Mouse (Mus musculus): ENCODE measurements around the gene Masp2.

Gene Masp2

DNA sequence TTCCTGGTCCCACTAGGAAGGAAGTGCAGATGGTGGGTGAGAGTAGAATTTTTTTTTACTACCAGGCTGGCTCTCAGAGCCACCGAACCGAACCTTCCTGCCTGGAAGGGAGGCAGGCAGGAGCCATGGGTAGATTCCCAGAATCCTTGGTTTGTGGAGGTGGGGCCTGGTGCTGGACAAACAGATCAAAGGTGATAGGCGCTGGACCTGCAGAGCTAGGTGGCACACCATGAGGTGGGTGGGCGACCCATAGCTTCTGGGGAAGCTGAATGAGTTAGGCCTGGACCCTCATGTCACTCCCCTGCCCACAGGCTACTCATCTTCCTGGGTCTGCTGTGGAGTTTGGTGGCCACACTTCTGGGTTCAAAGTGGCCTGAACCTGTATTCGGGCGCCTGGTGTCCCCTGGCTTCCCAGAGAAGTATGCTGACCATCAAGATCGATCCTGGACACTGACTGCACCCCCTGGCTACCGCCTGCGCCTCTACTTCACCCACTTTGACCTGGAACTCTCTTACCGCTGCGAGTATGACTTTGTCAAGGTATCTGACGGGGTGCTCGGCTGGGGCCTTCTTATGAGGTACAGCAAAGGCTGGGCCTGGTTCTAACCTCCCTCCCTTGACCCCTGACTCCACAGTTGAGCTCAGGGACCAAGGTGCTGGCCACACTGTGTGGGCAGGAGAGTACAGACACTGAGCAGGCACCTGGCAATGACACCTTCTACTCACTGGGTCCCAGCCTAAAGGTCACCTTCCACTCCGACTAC is at the start of gene Masp2:
Gene Masp2 (plus strand): TSS at position 198 of the 764 bp plus-strand sequence.
- in situ Hi-C loops (cut with MboI; ENCODE audit: low pct_unique_long_range_greater_than_20kb in 1 of 2, low sequenced_read_pairs in 2 of 2, unreplicated experiment in 1 of 2), result no loop called here

DNA sequence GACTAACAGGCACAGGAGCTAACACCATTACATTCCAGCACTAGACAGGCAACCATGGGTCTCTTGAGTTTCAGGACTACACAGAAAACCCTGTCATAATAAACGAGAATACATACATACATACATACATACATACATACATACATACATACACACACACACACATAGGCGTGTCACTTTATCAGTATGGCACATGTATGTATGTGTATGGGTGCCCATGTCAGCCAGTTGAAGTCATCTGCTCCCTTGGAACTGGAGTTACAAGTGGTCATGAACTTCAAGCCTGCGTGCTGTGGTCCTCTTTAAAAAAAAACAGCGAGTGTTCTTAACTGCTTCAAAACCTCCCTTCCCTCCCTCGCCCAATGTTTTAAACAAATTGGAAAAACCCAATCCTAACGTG is 44.6 kb upstream of the Masp2 start:
- in situ Hi-C loops (cut with MboI; ENCODE audit: low pct_unique_long_range_greater_than_20kb in 1 of 2, low sequenced_read_pairs in 2 of 2, unreplicated experiment in 1 of 2), result no loop called here

DNA sequence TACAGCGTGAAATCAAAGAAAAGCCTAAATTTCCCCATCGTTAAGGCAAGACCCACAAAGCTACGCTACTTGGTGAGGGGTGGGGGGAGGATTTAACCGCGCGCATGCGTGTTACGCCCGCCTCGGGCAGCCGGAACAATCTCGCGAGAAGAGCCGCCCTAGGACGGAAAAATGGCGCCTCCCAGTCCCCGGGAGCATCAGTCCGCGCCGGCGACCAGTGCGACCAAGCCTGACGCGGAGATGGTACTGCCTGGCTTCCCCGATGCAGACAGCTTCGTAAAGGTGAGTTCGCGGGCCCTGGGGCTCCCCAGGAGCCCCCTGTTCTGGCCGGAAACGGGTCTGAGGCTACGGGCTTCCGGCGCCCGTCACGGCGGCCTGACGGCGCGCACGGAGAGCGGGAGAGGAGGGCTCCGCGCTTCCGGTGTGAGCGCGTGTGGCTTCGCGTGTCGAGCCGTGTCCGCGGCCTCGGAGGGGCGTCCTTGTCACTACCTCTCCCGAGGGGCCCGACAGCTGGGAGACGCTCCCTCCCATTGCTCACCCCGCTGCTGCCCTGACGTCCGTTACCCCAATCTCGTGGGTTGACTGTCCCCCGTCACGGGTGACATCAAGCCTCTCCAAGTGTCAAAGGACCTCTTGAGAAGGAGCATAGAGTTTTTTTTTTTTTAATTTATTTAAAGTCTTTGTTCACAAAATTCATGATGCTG is 43.9 kb upstream of the Masp2 start, which contains the start of gene Exosc10:
Gene Exosc10 (plus strand): TSS at position 133 of the 704 bp plus-strand sequence.
- in situ Hi-C loops (cut with MboI; ENCODE audit: low pct_unique_long_range_greater_than_20kb in 1 of 2, low sequenced_read_pairs in 2 of 2, unreplicated experiment in 1 of 2), result no loop called here

DNA sequence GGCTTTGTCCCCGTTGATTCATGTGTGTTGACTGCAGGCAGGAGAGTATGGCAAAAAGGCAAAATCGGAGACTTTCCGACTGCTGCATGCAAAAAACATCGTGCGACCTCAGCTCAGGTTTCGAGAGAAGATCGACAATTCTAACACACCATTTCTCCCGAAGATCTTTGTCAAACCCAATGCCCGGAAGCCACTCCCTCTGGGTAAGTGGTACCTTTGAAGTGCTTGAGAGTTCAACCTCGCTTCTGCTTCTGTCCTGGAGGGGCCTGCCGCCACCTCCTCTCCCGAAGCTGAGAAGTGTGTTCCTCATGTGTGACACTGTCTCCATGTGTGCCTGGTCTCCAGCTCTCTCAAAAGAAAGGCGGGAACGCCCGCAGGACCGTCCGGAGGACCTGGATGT is 39.7 kb upstream of the Masp2 start:
- in situ Hi-C loops (cut with MboI; ENCODE audit: low pct_unique_long_range_greater_than_20kb in 1 of 2, low sequenced_read_pairs in 2 of 2, unreplicated experiment in 1 of 2), result no loop called here

DNA sequence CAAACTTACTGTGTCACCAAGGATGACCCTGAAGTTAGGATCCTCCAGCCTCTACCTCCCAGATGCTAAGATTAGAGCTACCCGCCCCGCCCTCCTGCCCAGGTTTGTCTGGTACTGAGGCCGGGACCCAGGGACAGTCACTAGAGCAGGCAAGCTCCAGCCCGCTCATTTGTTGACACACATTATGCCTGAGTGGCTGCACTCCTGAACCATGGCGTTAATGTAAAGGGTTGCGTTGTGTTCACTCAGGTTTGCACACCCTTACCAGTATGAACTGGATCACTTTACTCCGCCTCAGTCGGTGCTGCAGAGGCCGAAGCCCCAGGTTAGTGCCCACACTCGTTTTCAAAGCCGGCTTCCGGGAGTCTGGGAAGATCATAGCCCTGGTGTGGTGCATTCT is 38.8 kb upstream of the Masp2 start:
- in situ Hi-C loops (cut with MboI; ENCODE audit: low pct_unique_long_range_greater_than_20kb in 1 of 2, low sequenced_read_pairs in 2 of 2, unreplicated experiment in 1 of 2), result no loop called here

DNA sequence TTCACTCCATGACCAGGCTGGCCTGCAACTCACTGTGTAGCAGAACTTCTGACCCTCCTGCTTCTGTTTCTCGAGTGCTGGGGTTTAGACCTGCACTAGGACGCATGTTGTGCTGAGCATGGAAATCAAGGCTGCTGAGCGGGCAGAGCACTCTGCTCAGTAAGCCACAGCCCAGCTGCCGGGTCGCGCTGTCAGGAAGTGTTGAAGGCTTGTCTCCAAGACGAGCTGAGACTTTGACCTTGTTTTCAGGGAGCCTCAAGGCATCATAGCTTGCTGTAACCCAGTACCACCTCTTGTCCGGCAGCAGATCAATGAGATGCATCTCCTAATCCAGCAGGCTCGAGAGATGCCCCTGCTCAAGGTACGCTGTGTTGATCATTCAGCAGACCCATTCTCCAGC is 32.2 kb upstream of the Masp2 start:
- in situ Hi-C loops (cut with MboI; ENCODE audit: low pct_unique_long_range_greater_than_20kb in 1 of 2, low sequenced_read_pairs in 2 of 2, unreplicated experiment in 1 of 2), result no loop called here

DNA sequence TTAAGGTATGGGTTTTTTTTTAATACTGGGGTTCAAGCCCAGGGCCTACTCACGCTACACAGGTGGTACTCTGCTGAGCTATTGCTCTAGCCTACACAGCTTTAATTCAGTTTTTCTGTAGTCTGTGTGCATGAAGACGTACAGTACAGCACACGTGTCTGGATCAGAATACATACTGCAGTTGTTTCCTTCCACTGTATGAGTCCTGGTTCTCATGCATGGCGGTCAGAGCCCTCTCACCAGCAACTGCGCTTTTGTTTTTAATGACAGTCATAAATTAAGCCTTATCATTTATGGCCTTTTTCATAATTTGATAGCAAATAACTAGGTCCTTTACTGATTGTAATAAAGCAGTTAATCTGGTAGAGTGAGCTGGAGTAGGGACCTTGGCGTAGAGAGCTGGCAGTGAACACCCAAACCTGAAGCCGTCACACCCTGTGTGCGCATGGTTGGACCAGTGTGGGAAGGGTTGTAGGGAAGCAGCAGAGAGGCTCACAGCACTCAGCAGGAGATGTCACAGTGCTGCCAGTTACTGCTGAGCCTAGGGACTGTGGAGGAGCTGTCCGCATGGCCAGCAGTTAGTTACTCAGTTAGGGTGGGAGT is 31.6 kb upstream of the Masp2 start:
- in situ Hi-C loops (cut with MboI; ENCODE audit: low pct_unique_long_range_greater_than_20kb in 1 of 2, low sequenced_read_pairs in 2 of 2, unreplicated experiment in 1 of 2), result no loop called here

DNA sequence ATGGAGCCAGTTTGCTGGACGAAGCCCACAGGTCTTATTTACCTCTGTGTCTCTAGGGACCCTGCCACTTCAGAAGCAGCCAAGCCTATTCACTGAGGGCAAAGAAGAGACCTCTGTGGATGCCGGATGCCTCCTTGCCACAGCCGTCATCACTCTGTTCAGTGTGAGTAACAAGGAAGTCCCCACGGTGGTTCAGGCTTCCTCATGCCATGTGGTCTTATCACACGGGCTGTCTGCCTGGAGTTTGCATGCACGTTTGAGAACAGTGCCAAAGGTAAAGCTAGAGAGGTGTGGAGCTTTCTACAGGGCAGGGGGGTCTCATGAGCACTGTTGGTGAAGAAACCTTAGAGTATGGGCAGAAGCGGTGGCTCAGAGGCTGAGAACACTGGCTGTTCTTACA is 29.1 kb upstream of the Masp2 start:
- in situ Hi-C loops (cut with MboI; ENCODE audit: low pct_unique_long_range_greater_than_20kb in 1 of 2, low sequenced_read_pairs in 2 of 2, unreplicated experiment in 1 of 2), result no loop called here

DNA sequence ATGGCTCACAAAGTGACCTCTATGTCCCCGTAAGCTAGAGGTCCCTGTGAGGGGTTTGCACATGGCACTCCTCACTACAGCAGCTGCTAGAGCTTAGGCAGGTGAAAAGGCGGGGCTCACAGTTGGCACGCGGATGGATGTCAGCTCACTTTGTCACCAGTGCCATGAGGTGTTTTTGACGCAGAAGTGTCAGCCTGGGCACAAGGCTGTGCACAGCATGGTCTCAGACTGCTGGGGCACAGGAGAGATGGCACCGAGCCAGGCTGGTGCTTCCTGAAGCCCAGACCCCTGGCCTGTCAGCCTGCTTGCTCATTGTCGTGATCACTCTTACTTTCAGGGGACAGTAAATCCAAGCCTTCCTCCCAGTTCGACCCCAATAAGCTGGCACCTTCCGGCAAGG is 21.6 kb upstream of the Masp2 start:
- in situ Hi-C loops (cut with MboI; ENCODE audit: low pct_unique_long_range_greater_than_20kb in 1 of 2, low sequenced_read_pairs in 2 of 2, unreplicated experiment in 1 of 2), result loop anchor here in 1 of 2 experiments (25.0 kb wide), 1 partner anchor 543 kb away; the partner anchor contains the start of genes Clcn6 and Mthfr

DNA sequence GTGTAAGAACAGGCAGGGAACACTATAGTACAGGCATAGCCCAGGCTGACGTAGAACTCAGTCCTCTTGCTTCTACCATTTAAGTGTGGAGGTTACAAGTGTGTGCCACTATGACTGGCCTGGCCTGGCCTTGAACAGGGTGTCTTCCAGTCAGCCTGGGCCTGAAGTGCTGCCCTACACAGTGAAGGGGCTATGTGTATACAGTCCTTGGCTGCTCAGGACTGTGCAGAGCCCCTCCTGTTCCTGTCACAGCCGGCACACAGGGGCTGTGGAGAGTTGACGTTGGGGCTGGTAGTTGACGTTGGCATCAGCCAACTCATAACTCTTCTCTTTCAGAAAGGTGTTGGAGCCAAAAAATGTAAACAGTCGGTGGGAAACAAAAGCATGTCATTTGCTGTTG is 20.9 kb upstream of the Masp2 start:
- in situ Hi-C loops (cut with MboI; ENCODE audit: low pct_unique_long_range_greater_than_20kb in 1 of 2, low sequenced_read_pairs in 2 of 2, unreplicated experiment in 1 of 2), result loop anchor here in 1 of 2 experiments (25.0 kb wide), 1 partner anchor 544 kb away; the partner anchor contains the start of genes Clcn6 and Mthfr

DNA sequence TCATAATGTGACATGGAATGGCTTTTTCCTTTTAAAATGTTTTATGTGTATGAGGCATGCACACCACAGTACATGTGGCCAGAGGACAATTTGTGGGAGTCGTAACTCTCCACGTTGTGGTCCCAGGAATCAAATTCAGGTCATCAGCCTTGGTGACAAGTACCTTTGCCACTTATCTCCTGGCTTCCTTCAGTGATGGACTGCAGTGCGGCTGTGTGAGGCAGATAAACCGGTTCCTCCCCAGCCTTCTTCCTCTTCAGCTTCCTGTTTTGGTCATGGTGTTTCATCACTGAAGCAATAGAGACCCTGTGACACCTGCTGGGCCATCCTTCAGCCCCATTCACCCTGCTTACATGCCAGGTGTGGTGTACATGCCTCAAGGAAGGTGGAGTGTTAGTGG is 19.1 kb upstream of the Masp2 start:
- in situ Hi-C loops (cut with MboI; ENCODE audit: low pct_unique_long_range_greater_than_20kb in 1 of 2, low sequenced_read_pairs in 2 of 2, unreplicated experiment in 1 of 2), result loop anchor here in 1 of 2 experiments (25.0 kb wide), 1 partner anchor 546 kb away; the partner anchor contains the start of genes Clcn6 and Mthfr

DNA sequence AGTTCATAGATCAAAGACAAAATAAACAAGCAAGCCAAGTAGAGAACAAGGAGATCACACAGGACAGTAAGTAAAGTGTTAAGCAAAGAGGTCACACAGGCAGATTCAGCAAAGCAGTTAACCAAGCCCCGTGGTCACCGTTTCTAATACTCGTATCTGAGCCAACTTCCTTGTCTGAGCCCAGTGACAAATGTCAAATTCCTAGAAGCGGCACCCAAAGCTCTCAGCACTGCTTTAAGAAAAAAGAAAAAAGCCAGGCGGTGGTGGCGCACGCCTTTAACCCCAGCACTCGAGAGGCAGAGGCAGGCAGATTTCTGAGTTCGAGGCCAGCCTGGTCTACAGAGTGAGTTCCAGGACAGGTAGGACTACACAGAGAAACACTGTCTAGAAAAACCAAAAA is 15.7 kb upstream of the Masp2 start:
- in situ Hi-C loops (cut with MboI; ENCODE audit: low pct_unique_long_range_greater_than_20kb in 1 of 2, low sequenced_read_pairs in 2 of 2, unreplicated experiment in 1 of 2), result loop anchor here in 1 of 2 experiments (25.0 kb wide), 1 partner anchor 549 kb away; the partner anchor contains the start of genes Clcn6 and Mthfr

DNA sequence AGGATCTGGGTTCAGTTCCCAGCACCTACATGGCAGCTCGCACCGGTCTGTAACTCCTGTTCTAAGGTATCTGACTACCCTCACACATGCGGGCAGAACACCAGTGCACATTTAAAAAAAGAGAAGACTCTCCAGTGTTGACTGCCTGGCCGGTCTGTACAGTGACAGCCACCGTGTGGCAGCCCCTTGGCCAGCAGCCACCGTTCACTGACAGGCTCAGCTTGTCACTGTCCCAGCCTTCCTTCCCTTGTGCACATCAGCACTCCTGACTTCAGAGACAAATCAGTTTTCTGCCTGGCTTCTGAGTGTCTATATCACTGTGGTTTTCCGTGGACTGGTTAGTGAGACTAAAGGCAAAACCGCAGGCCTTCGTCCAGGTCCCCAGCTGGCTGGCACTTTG is 13.6 kb upstream of the Masp2 start:
- in situ Hi-C loops (cut with MboI; ENCODE audit: low pct_unique_long_range_greater_than_20kb in 1 of 2, low sequenced_read_pairs in 2 of 2, unreplicated experiment in 1 of 2), result loop anchor here in 1 of 2 experiments (25.0 kb wide), 1 partner anchor 551 kb away; the partner anchor contains the start of genes Clcn6 and Mthfr

DNA sequence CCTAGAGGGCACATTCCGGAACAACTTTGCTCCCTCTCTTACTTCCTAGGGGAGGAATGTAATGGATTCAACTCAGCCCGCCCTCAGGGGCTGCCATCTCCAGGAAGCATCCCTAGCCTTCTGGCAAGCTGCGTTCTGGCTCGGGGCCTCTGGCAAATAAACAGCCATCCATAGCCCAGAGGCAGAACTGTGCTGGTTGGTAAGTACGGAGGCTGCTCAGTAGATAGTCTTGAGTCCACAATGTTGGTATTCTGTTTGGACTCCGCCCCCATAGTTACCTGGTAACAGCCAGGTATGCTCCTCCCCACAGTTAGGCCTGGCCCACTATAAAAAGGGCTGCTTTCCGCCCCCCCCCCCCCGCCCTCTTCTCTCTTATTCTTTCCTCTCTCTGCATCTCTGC is 12.8 kb upstream of the Masp2 start:
- in situ Hi-C loops (cut with MboI; ENCODE audit: low pct_unique_long_range_greater_than_20kb in 1 of 2, low sequenced_read_pairs in 2 of 2, unreplicated experiment in 1 of 2), result loop anchor here in 1 of 2 experiments (25.0 kb wide), 1 partner anchor 552 kb away; the partner anchor contains the start of genes Clcn6 and Mthfr

DNA sequence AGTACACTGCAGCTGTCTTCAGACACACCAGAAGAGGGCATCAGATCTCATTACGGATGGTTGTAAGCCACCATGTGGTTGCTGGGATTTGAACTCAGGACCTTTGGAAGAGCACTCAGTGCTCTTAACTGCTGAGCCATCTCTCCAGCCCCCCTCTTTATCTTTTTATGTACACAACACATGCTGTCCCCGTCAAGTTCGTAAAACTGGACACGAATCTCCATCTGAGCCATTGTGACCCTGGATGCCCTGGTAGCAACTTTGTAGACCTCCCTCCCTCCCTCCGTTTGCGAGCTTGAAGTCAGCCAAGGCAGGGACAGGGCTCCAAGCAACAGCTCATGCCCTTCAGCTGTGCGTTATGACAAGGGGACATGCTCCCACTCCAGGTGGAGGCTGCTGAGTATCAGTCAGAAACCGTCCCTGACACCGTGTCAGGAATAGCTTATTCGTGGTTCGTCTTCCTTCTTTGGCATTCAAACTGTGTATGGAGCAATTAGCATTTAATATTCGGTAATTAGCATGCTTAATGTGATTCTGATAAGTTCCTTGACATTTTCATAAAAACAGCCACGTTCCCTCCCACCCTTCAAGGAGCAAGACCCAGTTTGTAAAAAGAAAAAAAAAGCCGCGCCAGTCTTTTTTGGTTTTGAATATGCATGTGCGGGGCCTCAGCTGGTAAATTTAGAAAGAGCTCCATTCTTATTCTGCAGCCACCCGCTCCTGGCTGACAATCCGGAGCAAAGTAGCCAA is 11.8 kb upstream of the Masp2 start:
- in situ Hi-C loops (cut with MboI; ENCODE audit: low pct_unique_long_range_greater_than_20kb in 1 of 2, low sequenced_read_pairs in 2 of 2, unreplicated experiment in 1 of 2), result loop anchor here in 1 of 2 experiments (25.0 kb wide), 1 partner anchor 553 kb away; the partner anchor contains the start of genes Clcn6 and Mthfr

DNA sequence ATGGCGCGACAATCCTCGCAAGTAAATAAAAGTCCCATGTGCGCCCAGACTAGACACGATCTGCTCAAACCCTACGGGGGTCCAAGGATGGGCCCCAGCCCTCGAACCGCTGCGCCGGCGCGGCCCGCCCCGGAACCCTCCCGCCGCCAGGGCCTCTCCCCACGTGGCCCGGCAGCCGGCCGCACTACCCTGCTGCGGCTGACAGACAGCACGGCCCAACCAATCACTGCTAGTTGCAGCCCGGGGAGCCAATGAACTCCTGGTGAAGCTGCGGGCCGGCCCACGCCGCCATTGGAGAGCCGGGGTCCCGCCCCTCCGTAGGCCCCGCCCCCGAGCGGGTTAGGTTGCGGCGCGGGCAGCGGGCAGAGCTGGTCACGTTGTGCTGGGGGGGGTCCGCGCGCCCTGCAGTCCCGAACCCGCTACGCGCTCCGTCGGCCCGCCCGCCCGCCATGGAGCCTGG is 11.2 kb upstream of the Masp2 start, which contains the start of gene Srm:
Gene Srm (plus strand): TSS at position 333 of the 460 bp plus-strand sequence.
- in situ Hi-C loops (cut with MboI; ENCODE audit: low pct_unique_long_range_greater_than_20kb in 1 of 2, low sequenced_read_pairs in 2 of 2, unreplicated experiment in 1 of 2), result loop anchor here in 1 of 2 experiments (25.0 kb wide), 1 partner anchor 554 kb away; the partner anchor contains the start of genes Clcn6 and Mthfr

DNA sequence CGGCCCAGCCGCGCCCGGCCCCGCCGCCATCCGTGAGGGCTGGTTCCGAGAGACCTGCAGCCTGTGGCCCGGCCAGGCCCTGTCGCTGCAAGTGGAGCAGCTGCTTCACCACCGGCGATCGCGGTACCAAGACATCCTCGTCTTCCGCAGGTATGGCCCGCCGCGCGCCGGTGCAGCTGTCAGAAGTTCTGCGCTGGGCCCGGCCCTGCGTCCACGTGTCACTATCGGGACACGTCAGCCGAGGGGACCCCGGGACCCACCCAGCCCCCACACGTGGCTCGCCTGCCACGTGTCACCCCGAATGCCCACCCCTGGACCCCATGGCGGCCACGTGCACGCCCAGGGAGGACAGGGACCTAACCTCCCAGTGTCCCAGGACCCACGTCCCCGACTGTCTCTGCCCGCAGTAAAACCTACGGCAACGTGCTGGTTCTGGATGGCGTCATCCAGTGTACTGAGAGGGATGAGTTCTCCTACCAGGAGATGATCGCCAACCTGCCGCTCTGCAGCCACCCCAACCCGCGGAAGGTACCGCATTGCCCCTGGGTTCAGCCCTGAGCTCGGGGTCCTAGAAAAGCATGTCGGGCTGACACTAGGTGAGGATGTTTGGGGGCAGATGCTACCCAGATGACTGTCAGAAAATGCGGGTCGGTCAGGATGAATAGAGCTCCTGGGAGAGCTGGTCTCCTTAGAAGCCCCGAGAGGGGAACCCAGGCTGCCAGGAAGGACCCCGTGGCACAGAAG is 10.5 kb upstream of the Masp2 start:
- in situ Hi-C loops (cut with MboI; ENCODE audit: low pct_unique_long_range_greater_than_20kb in 1 of 2, low sequenced_read_pairs in 2 of 2, unreplicated experiment in 1 of 2), result loop anchor here in 1 of 2 experiments (25.0 kb wide), 1 partner anchor 555 kb away; the partner anchor contains the start of genes Clcn6 and Mthfr

Data from mouse embryonic stem cell (cell line).